Mouse (Mus musculus) embryonic facial prominence, embryonic 12.5 days (tissue): Measurements from ENCODE around the gene Dusp10. TPM values are rescaled to one million over a fixed set of nuclear protein-coding genes. Genes with fewer than 3 reads are reported as not detected.

Experiments used
- ATAC-seq: fragments of 200-750 bp; cut with Nextera tagmentation; 2 replicates; pipeline ENCODE4 v1.8.0; 2017; ENCODE audit not compliant: insufficient number of reproducible peaks, insufficient read depth, low FRiP score, low TSS enrichment
- H3K27ac ChIP-seq: fragments of 300-500 bp; sonication (generic); 2 replicates; pipeline ENCODE4 v1.5.1; 2016; ENCODE audit warnings: mild to moderate bottlenecking
- H3K27me3 ChIP-seq: fragments of 300-500 bp; sonication (generic); 2 replicates; pipeline ENCODE4 v1.6.1; 2016; ENCODE audit warnings: mild to moderate bottlenecking, moderate library complexity
- H3K36me3 ChIP-seq: fragments of 300-500 bp; sonication (generic); 2 replicates; pipeline ENCODE4 v1.6.1; 2016; ENCODE audit warnings: mild to moderate bottlenecking
- H3K4me1 ChIP-seq: fragments of 300-500 bp; sonication (generic); 2 replicates; pipeline ENCODE4 v1.6.1; 2016
- H3K4me2 ChIP-seq: fragments of 300-500 bp; sonication (generic); replicated peaks from 2 replicates; pipeline ENCODE4 v1.6.1; 2016; ENCODE audit warnings: mild to moderate bottlenecking, moderate library complexity
- H3K4me3 ChIP-seq: fragments of 300-500 bp; sonication (generic); 2 replicates; pipeline ENCODE4 v1.5.1; 2016; ENCODE audit warnings: mild to moderate bottlenecking
- H3K9ac ChIP-seq: fragments of 300-500 bp; sonication (generic); 2 replicates; pipeline ENCODE4 v1.6.1; 2016; ENCODE audit warnings: mild to moderate bottlenecking, moderate library complexity
- H3K9me3 ChIP-seq: fragments of 300-500 bp; sonication (generic); 2 replicates; pipeline ENCODE4 v1.6.1; 2016; ENCODE audit warnings: mild to moderate bottlenecking, moderate library complexity
- WGBS: fragments of 180-500 bp; shearing (Covaris S2); methylation state at CpG from one replicate; pipeline ENCODE4 v1.1.7; 2016; 5-methylcytosine and 5-hydroxymethylcytosine counted together
- polyA plus RNA-seq: library from polyadenylated mRNA; unstranded; fragments of >200 nt; fragmentation: Nextera tagmentation; extraction: Ambion mirVana; gene quantifications from 2 replicates; pipeline ENCODE4 v1.2.1, GENCODE M21; 2016

Dusp10 gene
- polyA plus RNA-seq, 1 experiment from 2014 or later = 8.1 TPM

DNA sequence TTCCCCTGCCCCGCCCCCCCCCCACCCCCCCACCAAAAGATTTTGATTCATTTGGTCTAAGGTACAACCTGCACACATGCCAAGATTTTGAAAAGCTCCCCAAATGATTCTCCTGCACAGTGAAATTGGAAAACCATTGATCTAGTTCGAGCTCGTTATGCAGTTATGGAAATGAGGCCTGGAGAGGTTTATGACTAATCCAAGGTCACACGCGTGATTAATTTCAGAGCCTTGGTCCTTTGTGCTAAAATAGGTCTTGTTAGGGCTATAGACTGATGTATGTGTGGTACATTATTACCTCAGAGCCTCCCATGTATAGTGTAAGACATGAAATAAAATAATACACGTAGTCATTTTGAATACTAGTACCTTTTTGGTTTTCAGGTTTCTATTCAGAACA is 30.3 kb downstream of the Dusp10 start:
- Histone ChIP-seq H3K27ac (no peak overlapping the region), H3K4me1 (peaks cover 10% of the 10 kb centered on the region), H3K9me3 (no peaks in the 10 kb centered on the region), H3K27me3 (no peaks in the 10 kb centered on the region), H3K36me3 (no peaks in the 10 kb centered on the region), H3K4me3 (no peak overlapping the region), H3K4me2 (no peak overlapping the region), H3K9ac (no peak overlapping the region)
- 81% methylated on average over 6 of the region's 6 CpGs for WGBS
- no peak for ATAC-seq

DNA sequence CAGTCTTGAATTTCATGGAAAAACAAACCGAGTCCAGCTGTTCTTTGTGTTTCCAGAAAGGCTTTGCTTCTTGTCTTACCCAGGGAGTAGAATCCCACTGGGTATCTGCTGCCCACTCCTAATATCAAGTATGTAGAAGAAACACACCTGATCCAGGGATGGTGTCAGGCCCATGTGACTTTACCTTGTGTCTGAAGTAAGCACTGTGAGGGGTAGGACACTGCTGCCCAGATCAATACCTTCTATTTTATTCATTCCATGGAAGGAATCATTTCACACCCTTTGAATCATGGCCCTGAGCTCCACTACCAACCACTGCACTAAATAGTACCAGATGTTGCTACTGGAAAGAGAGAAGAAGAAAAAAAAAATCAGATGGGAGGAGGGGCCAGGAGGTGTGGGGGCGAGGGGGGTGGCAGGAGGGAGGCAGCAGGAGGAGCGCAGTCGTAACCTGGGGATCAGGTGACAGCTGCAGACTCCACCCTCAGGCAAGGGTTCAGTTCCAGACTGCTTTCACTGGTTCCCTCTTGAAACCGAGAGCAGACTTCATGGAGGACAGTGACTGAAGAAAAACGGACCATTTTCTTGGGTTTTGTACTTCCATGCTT is 33.1 kb downstream of the Dusp10 start:
- peaks cover 12% of the 10 kb centered on the region for H3K4me1 ChIP-seq
- no peaks in the 10 kb centered on the region for H3K27me3 ChIP-seq
- no peaks in the 10 kb centered on the region for H3K36me3 ChIP-seq
- no peak overlapping the region for H3K9ac ChIP-seq
- H3K4me3 ChIP-seq = no peak overlapping the region
- 17% methylated on average over 6 of the region's 6 CpGs for WGBS
- ATAC-seq = peak; percentile 82
- H3K4me2 ChIP-seq = no peak overlapping the region
- no peaks in the 10 kb centered on the region for H3K9me3 ChIP-seq
- peak overlapping the region; percentile 48; the same call in 1 of the 2 replicates for H3K27ac ChIP-seq

DNA sequence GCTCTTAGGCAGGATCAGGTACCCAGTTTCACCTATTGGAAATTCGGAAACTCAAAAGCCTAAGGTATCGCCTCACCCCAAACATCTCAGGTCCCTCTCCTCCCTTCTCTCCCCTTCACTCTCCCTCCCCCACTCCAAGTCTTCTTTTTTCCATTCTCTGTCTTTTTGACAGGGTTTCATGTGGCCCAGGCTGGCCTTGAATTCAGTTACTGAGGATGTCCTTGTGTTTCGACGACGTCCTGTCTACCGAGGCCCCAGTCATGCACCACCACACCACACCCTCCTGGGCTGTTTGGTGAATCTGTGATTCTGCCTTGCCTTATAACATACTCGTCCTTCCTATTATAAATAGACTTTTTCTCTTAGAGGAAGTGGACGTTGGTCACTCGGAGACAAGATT is 34.7 kb downstream of the Dusp10 start:
- ATAC-seq = no peak
- H3K27me3 ChIP-seq = no peaks in the 10 kb centered on the region
- H3K4me3 ChIP-seq = no peak overlapping the region
- no peak overlapping the region for H3K9ac ChIP-seq
- H3K9me3 ChIP-seq = no peaks in the 10 kb centered on the region
- H3K4me2 ChIP-seq = no peak overlapping the region
- H3K36me3 ChIP-seq = no peaks in the 10 kb centered on the region
- H3K4me1 ChIP-seq = peaks cover 21% of the 10 kb centered on the region
- H3K27ac ChIP-seq = no peak overlapping the region
- WGBS = 77% methylated on average over 9 of the region's 9 CpGs

DNA sequence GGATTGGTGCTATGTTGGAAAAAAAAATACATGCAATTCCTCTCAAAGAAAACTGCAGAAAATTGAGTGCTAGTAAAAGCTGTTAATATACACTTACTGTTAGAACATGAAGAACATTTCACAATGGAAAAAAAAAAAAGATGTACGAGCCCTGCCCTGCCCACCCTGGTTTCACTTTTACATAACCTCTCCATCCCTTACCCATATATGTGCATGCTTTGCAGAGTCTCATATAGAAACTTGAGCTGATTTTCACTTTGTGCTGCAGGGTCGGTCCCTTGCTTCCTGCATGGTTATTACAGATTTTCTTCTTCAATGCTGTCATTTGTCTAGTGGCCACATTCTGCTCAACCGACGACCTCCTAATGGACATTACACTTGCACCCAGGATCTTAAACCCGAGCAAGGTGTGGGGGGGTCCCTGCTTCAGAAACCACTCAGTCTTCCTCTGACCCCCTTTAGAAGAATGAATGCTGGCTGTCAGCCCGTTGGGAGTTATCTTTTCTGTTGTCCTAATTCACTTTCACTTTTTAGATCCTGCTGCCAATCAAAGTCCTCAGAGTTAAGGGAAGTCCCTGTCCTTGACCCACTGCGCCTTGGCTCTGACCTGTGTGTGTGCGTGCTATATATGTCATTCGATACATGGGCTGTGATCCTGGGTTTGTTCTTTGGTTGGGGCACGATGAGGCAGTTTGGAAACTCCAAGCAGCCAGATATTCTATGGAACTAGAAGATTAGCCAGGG is 35.7 kb downstream of the Dusp10 start:
- Histone ChIP-seq H3K9ac (no peak overlapping the region), H3K4me3 (no peak overlapping the region), H3K4me2 (no peak overlapping the region), H3K27me3 (no peaks in the 10 kb centered on the region), H3K36me3 (no peaks in the 10 kb centered on the region), H3K9me3 (no peaks in the 10 kb centered on the region), H3K27ac (no peak overlapping the region), H3K4me1 (peaks cover 21% of the 10 kb centered on the region)
- WGBS = 56% methylated on average over 10 of the region's 10 CpGs
- no peak for ATAC-seq

DNA sequence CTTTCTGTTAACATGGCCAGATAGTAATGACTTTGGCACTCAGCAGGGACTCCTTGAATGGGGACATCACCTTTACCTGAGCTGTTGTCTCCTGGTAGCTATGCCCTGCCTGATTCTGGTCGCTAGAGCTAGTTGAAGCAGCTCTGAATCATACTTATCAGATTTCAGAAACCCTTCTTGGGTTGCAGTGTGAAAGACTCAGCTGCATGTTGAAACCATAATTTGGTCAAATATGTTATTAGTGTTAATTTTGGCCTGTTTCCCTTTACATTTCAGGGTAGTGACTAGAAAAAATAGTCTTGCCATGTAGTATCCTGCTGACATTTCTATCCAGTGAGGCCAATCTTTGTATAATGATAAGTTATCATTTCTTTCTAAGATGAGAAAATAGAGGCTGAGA is 38.2 kb downstream of the Dusp10 start:
- Histone ChIP-seq H3K27ac (no peak overlapping the region), H3K4me2 (no peak overlapping the region), H3K4me3 (no peak overlapping the region), H3K27me3 (no peaks in the 10 kb centered on the region), H3K9ac (no peak overlapping the region), H3K4me1 (peaks cover 13% of the 10 kb centered on the region), H3K36me3 (no peaks in the 10 kb centered on the region), H3K9me3 (no peaks in the 10 kb centered on the region)
- WGBS = 22% methylated on average over 1 of the region's 1 CpGs
- ATAC-seq = no peak

DNA sequence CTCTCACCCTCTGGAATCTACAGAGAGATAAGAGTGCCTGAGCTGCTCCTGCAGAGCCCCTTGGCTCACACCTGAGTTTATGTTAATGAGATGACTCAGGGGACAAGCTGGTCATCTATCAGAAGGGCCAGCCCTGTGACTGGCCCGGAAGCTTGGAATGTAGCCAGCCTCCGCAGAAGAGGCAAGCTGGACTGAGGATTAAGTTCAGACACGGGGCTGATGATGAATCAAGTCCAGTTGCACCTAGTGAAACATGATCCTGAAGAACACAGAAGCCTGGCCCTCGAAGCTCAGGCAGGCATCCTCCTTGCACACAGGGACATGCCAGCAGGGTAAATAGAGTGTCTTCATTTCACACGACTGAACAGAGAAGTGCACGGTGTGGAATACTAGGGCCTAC is 38.7 kb downstream of the Dusp10 start:
- 25% methylated on average over 6 of the region's 6 CpGs for WGBS
- no peak overlapping the region for H3K27ac ChIP-seq
- no peak overlapping the region for H3K4me2 ChIP-seq
- no peak for ATAC-seq
- H3K4me1 ChIP-seq = peaks cover 13% of the 10 kb centered on the region
- H3K9me3 ChIP-seq = no peaks in the 10 kb centered on the region
- H3K27me3 ChIP-seq = no peaks in the 10 kb centered on the region
- no peak overlapping the region for H3K9ac ChIP-seq
- H3K36me3 ChIP-seq = no peaks in the 10 kb centered on the region
- no peak overlapping the region for H3K4me3 ChIP-seq

DNA sequence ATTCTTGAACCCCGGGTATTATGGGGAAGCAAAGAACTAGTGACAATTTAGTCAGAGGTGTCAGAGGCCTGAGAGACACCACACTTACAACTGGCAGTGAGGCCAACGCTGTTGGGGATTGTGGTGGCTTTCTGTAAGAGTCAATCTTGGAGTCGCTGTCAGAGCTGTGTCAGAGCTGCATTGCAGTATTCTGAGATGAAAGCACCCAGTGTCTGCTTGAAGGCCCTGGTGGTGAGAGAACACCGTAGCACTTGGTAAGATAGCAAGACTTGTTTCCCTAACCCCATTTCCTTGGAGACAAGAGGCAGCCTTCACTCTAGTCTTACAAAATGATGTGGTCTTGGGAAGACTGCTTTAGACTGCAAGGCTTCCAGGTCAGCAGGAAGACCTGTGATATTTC is 39.2 kb downstream of the Dusp10 start:
- 65% methylated on average over 4 of the region's 4 CpGs for WGBS
- no peaks in the 10 kb centered on the region for H3K27me3 ChIP-seq

DNA sequence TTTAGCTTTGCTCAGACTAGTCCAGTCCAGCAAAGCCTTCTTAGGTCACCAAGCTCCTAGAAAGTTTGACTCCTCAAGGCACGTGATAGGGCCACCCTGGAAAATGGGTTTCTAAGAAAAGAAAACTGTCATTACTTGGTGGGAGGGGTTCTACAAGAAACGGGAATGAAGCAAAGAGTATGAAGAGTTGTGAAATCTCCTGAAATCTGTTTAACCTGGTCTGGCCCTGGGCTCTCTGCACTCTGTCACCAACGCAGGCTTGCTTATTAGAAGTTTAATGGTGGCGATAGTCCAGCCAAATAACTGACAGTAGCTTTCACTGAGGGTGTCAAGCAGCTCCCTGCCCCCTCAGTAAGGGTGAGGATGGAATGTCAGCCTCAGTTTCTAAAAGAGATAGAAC is 40.0 kb downstream of the Dusp10 start:
- no peak overlapping the region for H3K4me2 ChIP-seq
- H3K27me3 ChIP-seq = no peaks in the 10 kb centered on the region
- H3K4me1 ChIP-seq = peaks cover 13% of the 10 kb centered on the region
- no peak overlapping the region for H3K27ac ChIP-seq
- no peaks in the 10 kb centered on the region for H3K36me3 ChIP-seq
- no peak overlapping the region for H3K9ac ChIP-seq
- no peak overlapping the region for H3K4me3 ChIP-seq
- no peak for ATAC-seq
- 87% methylated on average over 4 of the region's 4 CpGs for WGBS
- H3K9me3 ChIP-seq = no peaks in the 10 kb centered on the region

More for the DNA sequence above, 39.2 kb downstream of the Dusp10 start:
- no peaks in the 10 kb centered on the region for H3K36me3 ChIP-seq
- no peak overlapping the region for H3K4me2 ChIP-seq
- no peak overlapping the region for H3K27ac ChIP-seq
- H3K4me1 ChIP-seq = peaks cover 13% of the 10 kb centered on the region
- no peaks in the 10 kb centered on the region for H3K9me3 ChIP-seq
- H3K4me3 ChIP-seq = no peak overlapping the region
- no peak overlapping the region for H3K9ac ChIP-seq
- no peak for ATAC-seq

DNA sequence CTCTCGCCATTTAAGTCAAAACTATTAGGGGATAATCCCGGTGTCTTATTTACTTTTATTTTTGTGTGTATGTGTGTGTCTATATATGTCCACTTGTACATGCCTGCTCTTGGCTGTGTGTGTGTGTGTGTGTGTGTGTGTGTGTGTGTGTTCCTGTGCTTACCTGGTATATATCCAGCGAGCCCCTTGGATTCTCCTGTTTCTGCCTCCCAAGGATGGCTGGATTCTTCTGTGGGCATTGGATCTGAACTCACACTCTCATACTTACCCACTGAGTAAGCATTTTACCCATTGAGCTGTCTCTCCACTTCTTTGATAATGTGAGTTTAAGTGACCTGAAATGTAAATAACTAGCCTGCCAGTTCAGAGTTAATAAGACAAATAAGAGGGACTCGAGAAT is 40.6 kb downstream of the Dusp10 start:
- H3K4me3 ChIP-seq = no peak overlapping the region
- no peak overlapping the region for H3K9ac ChIP-seq
- WGBS = 81% methylated on average over 4 of the region's 4 CpGs
- H3K27me3 ChIP-seq = no peaks in the 10 kb centered on the region
- no peak for ATAC-seq
- H3K36me3 ChIP-seq = no peaks in the 10 kb centered on the region
- H3K9me3 ChIP-seq = no peaks in the 10 kb centered on the region
- no peak overlapping the region for H3K4me2 ChIP-seq
- H3K27ac ChIP-seq = no peak overlapping the region
- peaks cover 13% of the 10 kb centered on the region for H3K4me1 ChIP-seq

DNA sequence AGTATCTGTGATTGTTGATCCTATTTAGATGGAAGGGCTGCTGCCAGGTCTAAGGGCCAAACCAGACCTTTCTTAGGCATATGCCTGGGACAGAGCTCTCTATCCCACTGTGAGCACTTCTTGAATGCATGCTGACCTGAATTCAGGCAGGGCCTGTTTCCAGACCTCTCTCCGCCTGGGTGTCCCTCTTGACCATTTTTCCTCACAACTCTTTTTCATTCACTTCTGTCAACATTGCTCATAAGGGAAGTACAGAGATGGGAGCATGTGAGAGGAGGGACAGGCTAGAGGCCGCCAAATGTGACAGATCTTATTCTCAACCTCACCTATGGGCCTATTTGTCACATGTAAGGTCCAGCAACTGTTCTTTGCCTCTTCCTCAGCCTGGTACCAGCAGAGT is 41.1 kb downstream of the Dusp10 start:
- Histone ChIP-seq H3K4me1 (peaks cover 9% of the 10 kb centered on the region), H3K27me3 (no peaks in the 10 kb centered on the region), H3K9ac (no peak overlapping the region), H3K4me3 (no peak overlapping the region), H3K36me3 (no peaks in the 10 kb centered on the region), H3K9me3 (no peaks in the 10 kb centered on the region), H3K4me2 (no peak overlapping the region), H3K27ac (no peak overlapping the region)
- 85% methylated on average over 2 of the region's 2 CpGs for WGBS
- no peak for ATAC-seq

DNA sequence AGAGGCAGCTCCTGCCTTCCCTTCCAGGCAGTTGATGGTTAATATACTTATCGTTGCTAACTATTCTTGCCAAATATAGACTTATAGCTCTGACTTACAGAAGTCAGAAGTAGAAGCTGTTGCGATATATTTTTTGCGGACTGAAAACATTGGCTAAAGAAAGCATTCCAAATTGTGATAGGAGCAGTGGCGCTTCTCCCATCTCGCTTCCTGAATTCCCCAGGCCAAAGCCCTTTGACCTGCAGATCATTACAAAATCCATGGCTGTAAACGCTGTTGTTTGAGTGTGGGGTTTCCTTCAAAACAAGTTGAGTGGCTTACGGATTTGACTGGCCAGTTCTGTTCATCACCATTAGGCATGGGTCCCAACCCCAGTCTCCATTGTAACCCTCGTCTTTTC is 45.1 kb downstream of the Dusp10 start:
- no peaks in the 10 kb centered on the region for H3K9me3 ChIP-seq
- no peak overlapping the region for H3K4me3 ChIP-seq
- no peaks in the 10 kb centered on the region for H3K36me3 ChIP-seq
- H3K27ac ChIP-seq = no peak overlapping the region
- H3K4me1 ChIP-seq = no peaks in the 10 kb centered on the region
- H3K27me3 ChIP-seq = no peaks in the 10 kb centered on the region
- no peak overlapping the region for H3K9ac ChIP-seq
- 69% methylated on average over 8 of the region's 8 CpGs for WGBS
- no peak for ATAC-seq
- no peak overlapping the region for H3K4me2 ChIP-seq

DNA sequence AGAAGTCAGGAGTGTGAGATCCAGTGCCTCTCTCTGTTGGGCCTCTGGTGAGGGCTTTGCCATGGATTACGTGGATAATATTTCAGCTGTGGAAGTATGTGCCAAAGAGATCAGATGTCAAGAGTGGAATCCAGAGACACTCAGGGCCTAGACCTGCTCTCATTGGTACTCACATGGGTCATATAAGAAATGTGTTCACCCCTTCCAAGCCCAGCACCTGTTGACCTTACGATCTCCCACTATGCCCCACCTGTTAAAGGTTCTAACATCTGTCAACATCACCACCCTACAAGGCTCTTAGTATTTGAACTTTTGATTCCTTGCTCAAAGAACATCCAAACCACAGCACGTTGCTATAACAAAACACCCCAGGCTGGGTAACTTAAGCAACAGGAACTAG is 46.7 kb downstream of the Dusp10 start:
- H3K36me3 ChIP-seq = no peaks in the 10 kb centered on the region
- H3K4me3 ChIP-seq = no peak overlapping the region
- no peak overlapping the region for H3K4me2 ChIP-seq
- no peak overlapping the region for H3K9ac ChIP-seq
- H3K4me1 ChIP-seq = no peaks in the 10 kb centered on the region
- no peak for ATAC-seq
- 79% methylated on average over 3 of the region's 3 CpGs for WGBS
- H3K27ac ChIP-seq = no peak overlapping the region
- H3K9me3 ChIP-seq = no peaks in the 10 kb centered on the region
- no peaks in the 10 kb centered on the region for H3K27me3 ChIP-seq
